Mouse (Mus musculus) adrenal gland, adult 8-10 months (tissue): ENCODE measurements around the gene Acsl4. TPM values are rescaled to one million over a fixed set of nuclear protein-coding genes. Genes with fewer than 3 reads are reported as not detected.

Source experiments
- DNase-seq: peaks from one replicate; pipeline ENCODE4 v3.0.0; 2022
- total RNA-seq, 4 experiments: library from RNA; stranded (reverse); gene quantifications; 2 replicates each; pipeline ENCODE4 v1.2.4; 2022

Gene Acsl4
- total RNA-seq: 100 to 1,000 TPM; 294 to 489 (median 395) TPM

DNA sequence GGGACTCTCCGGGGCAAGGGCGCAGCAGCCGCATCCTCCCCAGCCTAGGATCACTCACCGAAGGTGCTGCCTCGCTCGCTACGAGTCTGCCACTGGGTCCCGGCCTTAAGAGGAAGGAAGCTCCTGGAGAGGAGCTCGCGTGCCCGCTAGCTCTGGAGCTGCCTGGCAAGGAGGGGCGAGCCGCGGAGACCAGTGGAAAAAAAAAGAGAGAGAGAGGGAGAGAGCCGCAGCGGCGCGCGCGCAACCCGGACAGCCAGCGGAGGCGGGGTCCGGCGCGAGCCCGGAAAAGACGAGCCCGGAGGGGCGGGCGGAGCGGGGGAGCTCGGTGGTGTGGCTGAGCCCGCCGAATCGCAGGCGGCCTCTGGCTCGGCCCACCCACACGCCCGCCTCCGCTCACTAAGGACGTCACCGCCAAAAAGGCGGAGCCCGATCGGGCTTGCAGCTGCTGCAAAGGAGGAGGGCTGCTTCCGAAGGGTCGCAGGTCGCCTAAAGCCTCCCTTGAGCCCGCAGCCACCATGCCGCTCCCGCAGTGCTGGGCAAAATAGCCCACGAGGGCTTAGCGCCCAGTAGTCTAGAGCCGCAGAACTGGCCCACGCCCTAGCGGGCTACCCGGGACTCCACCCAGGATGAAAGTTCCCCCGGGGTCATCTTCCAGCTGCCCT lies at the start of gene Acsl4:
TSS of gene Acsl4 (minus strand) at position 289 of the 662 bp plus-strand sequence.
- DNase-seq: peak; percentile 87

DNA sequence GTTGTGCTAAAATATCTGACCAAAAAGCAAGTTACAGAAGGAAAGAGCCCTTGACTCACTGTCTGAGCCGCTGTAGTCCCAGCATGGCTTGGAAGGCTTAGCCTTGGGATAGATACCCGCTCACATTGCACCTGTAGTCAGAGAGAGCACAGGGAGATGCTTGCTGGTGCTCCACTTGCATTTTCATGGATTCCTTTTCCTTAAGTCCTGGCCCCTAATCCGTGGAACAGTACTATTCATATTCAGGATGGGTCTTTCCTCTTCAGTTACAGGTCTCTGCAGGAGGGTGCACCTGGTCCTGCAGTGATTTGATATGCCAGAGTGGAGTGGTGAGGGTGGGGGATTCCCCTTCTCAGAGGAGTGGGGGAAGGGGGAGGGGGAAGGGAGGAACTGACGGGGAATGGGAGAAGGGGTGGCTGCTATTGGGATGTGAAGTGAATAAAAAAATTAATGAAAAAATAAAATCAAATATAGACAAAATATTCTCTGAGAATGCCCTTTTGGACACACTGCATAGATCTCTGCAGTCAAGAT lies 47.7 kb upstream of the Acsl4 start:
- DNase-seq: no peak

DNA sequence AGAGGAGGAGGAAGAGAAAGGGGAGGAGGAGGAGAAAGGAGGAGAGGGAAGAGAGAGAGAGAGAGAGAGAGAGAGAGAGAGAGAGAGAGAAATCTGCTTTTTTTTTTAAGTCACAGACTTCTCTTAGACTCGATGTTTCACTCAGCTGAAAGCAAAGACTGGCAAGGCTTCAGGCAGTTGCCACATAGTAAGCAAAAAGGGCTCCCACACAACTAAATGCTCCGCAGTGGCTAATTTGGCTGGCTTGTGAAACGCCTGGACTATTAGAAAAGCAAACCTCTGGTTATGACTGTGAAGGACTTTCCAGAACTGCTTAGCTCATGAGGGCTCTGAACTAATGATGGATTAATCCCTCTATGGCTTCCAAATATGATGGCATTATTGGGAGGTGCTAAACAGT lies 42.5 kb upstream of the Acsl4 start:
- no peak for DNase-seq

- DNase-seq: no peak
Measured at GRCm38 (mm10) chrX:142427111-142427510, 36.8 kb upstream of the Acsl4 start.

DNA sequence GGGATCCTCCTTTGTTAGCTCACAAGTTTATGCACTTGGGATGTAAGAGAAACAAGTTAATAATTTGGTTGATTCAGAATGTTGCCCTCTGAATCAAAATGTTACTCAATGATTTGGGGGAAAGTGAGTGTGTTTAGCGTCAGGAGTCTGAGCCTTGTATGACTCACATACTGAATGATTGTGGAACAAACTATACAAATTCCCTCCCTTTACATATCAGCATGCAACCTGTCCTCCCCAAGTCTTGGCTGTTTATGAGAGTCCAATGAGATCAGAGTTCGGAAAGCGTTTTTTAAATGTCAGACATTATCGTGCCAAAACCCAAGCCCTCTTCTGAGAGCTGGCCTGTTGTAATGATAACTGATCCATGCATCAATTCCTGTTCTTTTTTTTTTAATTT lies 36.3 kb upstream of the Acsl4 start:
- no peak for DNase-seq

- DNase-seq: no peak
Measured at GRCm38 (mm10) chrX:142413884-142414283, 23.5 kb upstream of the Acsl4 start.

DNA sequence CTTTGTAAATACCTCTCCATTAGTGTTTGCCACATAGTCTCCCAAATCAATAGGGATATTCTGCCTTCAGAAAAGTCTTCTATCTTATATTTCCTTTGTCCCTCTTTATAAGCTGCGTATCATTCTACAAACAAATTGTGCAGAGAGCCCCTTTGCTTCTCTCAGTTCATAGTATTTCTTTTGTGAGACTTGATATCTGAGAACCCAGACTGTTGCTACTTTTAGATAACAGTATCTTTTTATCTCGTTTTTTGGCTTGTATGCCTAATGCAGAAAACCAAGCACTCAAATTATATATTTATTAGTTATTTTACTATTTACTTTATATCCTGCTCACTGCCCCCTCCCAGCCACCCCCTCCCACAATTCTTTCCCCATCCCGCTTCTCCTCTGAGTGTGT lies 19.7 kb upstream of the Acsl4 start:
- no peak for DNase-seq

DNA sequence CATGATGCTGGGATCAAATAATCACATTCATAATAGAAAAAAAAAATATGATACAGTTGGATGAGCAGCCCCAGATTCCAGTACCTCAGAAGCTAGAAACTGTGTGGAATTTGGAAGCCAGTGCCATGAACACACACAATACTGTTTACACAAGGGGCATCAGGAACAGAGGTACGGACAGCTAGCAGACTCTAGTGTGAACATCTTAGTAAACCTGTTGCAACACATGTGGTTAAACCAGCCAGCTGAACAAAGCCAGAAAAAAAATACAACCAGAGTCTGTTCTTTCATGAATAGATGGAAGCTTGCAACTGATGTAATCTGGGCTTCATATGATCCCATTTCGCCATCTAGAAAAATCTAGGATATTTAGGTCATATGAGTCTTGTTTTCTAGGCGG lies 19.0 kb upstream of the Acsl4 start:
- no peak for DNase-seq

DNA sequence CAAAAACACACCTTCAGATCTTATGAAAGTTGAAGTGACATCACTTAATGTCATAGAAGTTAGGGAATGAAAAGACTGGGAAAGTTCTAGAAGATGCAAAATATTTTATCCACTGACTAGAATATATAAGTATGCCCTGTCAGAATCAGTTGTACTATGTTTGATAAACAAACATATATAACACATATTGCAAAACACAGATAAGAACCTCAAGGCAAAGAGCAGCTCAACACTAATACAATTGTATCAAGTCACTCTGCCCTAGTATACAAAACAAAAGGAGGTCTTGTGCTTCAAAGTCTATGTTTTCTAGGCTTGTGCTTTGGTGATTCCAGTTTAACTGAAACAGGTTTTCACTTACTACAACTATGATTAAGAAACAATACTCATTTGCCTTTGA lies 12.8 kb upstream of the Acsl4 start:
- DNase-seq: no peak

DNA sequence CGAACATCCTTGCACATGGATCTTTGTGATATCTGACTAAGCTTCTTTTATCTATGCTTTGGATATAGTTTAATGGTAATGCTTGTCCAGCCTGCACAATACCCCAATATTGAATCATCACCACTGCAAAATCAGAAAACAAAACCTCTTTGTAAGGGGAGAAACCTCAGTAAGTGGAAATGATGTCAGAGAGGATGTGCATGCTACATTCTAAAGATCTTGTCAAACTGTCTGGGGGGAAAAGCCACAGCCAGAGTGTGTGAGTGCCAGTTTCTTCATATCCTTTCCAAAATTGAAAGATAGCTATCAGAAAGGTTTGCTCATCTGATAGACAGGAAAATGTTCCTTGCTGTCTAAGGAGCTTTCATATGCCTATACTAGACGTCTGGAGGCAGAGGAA lies 8.3 kb upstream of the Acsl4 start:
- no peak for DNase-seq

DNA sequence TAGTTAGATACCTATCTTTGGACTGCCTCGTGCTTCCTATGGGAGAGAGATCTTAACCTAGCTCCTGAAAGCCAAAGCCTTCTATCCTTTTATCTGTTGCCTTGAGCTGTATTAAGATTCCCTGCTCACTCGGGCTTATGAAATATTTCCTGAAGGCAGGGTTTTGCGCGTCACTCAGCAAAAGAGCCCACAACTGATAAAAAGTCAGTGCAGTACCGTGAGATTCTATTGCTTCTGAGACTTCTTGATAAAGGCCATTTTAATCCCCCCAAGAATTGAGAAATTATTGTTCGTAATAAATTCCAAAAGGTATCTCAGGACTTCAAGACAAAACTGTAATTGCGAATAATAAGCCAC lies 552 bp upstream of the Acsl4 start:
- DNase-seq: no peak

- no peak for DNase-seq
Measured at GRCm38 (mm10) chrX:142389581-142390159, 665 bp downstream of the Acsl4 start.

DNA sequence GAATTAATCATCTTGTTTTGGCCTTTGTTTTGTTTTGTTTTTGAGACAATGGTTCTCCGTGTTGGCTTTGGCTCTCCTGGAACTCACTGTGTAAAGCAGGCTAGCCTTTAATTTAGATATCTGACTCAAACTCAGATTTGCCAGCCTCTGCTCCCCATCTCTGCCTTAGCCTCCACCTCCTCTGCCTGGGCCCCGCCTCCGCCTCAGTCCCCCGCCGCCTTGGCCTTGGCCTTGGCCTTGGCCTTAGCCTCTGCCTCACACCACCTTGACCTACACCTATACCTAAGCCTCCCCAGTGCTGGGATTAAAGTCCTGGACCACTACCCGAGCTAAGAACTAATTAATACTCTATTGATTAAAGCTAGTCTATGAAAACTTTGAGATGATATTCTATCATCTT lies 2.2 kb downstream of the Acsl4 start:
- no peak for DNase-seq

- DNase-seq: no peak
Measured at GRCm38 (mm10) chrX:142387634-142388033, 2.7 kb downstream of the Acsl4 start.

DNA sequence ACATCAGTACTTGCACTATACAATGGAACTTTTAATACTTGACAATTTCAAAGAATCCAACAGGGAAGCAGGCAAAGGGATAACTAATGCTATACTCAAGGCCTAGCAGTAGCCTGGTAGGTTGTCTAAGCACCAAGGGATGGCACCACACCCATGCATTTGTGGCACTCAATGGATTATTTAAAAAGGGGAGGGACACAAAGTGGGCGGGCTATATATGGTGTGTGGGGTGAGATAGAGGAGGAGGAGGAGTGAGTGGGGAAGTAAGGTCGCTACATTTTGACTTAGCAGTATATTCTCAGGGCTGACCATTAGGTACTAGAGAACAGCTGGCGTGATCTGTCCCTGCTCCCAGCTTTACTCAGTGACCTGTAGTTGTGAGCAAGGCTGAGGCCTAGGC lies 5.4 kb downstream of the Acsl4 start:
- DNase-seq: no peak

- DNase-seq: no peak
Measured at GRCm38 (mm10) chrX:142379894-142380293, 10.4 kb downstream of the Acsl4 start.

DNA sequence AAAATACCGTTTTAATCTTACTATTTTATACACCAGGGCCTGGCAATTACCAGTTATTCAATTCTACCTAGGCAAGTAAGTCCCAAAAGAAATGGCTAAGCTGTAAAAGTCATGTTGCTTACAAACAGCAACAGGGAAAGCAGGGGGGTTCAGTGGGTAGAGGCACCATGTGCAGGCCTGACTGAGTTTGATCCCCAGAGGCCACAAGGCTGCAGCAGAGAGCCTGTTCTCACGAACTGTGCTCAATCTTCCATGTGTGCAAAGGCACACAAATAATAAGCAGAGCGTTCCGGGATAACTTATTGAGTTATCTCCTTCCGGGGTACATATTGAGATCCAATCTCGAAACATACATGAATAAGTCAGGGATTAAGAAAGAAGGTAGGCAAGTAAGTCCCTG lies 12.3 kb downstream of the Acsl4 start:
- DNase-seq: no peak

DNA sequence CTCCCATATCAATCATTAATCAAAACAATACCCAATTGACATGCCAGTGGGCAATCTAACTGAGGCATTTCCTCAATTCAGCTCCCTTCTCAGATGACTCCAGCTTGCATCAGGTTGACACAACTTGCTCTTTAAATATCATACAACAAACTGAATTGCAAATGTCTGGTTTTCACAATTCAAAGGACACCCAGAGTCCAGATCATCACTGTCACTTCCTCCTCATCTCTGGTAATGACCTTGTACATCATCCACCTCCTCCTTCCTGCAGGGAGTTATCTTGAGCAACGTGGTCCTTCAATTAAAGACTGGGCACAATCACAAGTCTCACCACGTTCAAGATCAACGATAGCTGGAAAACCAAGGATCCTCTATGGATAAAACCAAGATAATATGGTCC lies 13.0 kb downstream of the Acsl4 start:
- no peak for DNase-seq

DNA sequence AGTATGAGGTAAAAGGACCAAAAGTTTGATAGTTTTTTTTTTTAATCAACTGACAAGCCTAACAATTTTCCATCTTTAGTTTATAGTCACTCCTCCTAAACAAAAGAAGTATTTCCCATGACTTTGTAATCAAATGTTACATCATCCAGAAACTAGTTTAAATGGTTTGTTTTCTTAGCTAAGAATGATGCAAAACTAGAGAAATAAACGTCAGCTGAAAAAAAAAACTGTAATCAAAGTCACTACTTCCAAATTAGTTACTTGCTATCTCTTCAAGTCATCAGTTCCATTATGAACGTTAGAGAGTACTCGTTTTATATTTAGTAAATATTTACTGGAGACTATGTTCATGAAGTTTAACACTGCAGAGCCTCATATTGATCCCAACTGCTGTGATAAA lies 13.6 kb downstream of the Acsl4 start:
- DNase-seq: no peak

DNA sequence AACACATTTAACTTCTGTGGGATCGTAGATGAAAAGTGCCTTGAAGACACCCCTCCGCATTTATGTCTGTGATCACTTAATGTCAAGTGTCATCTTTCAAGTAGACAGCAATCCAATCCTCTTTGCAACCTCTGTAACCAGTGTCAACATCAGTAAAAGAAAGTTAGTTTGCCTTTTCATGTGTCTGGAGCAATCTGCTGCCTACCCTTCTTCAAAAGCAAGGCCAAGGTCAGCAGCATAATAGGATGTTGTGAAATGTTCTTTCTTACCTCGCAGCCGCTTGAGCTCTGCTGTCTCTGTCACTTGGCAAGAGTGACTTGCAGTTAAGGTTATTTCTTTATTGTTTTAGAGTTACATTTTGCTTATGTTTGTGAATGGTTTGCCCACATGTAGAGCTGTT lies 14.8 kb downstream of the Acsl4 start:
- no peak for DNase-seq

DNA sequence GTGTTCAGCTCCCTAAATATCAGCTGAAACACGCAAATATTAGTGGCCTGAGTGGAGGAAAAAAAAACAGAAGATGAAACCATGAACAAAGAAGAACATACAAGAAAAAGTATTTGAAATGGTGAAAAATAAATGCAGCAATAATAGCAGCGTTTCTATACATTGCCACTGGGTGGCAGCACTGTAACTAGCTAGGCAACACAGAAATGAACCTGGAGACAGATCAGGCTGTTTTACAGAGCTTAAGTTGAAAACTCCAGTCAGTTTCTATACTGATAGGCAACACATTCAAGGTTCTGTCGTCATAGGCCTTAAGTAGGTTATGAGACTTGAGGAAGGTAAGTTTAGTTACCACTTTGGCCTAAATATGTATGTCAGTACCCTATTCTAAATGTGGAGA lies 17.9 kb downstream of the Acsl4 start:
- DNase-seq: no peak

DNA sequence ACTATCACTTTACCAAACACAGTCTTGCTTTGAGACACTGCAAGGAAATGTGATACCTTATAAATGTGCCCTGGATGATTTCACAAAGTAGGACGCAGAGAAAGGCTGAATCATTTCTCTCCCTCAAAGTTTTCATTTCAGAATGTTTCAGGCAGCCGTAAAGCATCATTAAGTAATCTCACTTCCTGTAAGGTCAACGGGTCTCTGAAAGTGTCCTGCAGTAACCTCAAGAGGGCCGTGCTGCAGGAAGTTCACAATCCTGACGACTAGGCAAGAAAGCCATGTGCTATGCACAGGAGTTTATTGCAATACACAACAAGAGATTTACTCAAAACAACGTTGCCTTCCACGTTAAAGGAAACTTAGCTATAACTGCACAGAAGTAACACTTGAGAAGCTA lies 20.4 kb downstream of the Acsl4 start:
- no peak for DNase-seq

GRCm38 (mm10) chrX:142363882-142364281 lies 26.5 kb downstream of the Acsl4 start:
- DNase-seq: no peak

- DNase-seq: no peak
Measured at GRCm38 (mm10) chrX:142359031-142359430, 31.3 kb downstream of the Acsl4 start.

DNA sequence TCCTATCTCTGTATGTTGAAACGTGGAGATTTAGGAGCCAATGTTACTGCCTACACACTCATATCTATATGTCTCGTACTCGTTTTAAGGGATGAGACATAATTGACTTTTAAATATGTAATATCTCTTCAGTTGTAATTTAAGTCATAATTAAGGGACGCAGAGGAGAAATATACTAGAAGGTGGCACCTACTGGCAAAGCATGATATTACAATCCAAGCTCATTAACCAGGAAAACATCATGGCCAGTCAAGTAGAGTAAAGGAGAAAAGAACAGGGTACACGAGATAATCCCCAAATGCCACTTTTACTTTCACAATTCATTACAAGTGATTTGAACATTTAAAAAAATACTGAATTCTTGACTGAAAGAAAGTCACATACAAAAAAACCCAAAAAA lies 31.9 kb downstream of the Acsl4 start:
- DNase-seq: no peak
